Mouse (Mus musculus) lung, postnatal 25 days (tissue): Measurements from ENCODE around the gene Mab21l2.

Experiments used
- DNase-seq: peaks from one replicate; pipeline ENCODE4 v3.0.0; 2022; ENCODE audit warnings: low spot score

Mab21l2 gene

DNA sequence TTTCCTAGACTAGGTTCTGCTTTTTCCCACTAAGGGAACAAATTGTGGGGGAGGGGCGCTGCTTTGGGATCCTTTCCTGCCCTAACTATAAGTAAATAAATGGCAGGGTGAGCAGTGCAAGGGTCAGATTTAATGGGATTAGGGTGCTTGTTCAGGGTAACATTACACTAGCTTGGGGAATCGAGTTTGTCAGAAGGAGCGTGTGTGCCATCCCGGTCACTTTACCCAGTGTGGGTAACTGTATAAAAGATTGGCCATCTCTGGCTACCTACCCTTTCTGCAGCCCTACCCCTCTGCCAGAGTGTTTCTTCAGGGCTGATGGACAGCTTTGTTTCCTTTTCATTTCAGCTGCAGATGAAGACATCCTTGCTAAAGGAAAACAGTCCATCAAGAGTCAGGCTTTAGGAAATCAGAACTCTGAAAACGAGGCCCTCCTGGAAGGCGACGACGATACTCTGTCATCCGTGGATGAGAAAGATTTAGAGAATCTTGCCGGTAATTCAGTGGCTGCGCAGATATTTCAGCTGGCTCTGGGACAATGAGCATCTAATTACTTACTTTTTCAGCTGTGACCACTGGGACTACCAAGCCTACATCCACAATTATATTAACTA lies 8.8 kb downstream of the Mab21l2 start:
- no peak for DNase-seq

DNA sequence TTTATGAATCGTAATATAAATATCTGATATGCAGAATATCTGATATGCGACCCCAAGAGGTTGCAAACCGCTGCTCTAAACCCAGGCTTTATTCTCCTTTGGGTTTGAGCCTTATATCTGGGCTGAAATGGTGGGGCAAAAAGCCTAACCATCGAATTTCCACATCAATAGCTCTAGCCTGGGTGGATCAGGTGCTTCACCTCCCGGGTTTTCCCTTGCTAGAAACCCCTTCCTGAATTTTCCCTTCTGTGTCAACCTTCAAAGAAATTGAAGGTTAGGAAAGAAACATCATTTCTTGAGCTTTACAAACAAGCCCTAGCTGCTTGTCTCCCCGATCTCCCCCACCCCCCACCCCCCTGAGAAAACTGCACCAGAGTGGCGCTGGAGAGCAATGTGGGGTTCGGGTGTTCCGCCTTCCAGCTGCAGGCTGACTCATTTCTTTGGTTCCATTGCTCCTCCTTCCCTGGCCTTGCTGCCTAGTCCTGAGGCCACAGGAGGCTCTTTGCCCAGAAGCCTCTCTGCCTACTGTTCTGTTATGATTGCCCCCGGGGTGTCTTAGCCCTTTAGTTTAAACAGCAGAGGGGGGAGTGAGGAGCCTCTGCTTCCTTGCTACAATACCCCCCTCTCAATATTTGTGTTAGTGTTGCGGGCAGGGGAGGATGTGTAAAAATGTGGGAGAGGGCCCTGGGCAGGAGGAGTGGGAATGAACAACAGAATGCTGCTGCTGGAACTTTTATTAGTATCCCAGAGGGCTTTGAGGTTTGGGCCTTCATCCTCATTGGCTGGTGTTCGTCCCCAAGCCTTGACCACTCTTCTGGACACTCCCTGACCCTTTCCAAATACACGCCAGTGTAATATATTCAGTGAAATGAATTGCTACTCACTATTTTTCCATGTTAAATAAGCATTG lies 9.5 kb downstream of the Mab21l2 start:
- no peak for DNase-seq

DNA sequence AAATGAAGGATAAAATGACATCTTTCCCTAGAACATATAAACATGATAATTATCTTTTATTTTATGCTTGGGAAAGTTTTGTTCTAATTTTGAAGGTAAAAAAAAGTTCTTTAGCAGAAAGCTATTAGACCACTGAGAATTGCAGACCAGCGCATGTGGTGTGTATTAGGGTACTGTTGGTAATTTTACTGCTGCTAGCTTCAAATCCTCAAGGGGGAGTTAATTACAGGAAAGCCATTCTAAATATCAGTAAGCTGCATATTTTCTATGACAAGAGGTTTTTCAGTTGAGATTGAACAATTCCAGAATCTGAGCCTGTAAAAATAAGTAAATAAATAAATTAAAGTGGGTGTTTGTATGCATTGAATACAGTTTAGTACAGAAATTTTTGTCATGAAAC lies 11.7 kb downstream of the Mab21l2 start:
- DNase-seq: no peak

DNA sequence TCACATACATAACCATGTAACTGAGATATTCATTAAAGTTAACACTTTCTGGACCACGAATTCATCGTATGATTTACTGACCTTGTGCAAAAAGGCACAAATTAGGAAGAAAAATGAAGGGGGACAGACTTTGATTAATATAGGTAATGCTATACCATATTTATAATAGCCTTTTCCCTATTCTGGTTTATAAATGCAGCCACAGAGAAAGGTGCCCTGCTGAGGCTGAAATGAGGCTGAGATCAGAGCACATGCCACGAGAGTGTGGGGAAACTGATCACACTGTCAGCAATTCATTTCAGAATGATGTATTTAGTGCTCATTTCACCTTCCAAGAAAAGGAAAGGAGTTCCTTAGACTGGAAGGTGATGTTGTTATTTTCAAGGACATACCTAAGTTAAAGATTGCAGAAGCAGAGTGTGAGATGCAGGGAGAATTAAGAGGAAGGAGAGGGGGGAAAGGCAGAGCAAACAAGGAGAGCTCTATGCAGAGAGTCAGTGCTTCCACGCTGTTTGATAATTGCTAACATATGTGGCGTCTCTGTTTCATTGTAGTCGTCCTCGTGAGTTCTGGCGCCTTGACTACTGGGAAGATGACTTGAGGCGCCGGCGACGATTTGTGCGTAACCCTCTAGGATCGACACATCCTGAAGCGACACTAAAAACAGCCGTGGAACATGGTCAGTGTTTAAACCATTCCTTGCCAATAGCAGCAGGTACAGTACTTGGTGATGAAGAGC lies 16.7 kb downstream of the Mab21l2 start:
- no peak for DNase-seq

DNA sequence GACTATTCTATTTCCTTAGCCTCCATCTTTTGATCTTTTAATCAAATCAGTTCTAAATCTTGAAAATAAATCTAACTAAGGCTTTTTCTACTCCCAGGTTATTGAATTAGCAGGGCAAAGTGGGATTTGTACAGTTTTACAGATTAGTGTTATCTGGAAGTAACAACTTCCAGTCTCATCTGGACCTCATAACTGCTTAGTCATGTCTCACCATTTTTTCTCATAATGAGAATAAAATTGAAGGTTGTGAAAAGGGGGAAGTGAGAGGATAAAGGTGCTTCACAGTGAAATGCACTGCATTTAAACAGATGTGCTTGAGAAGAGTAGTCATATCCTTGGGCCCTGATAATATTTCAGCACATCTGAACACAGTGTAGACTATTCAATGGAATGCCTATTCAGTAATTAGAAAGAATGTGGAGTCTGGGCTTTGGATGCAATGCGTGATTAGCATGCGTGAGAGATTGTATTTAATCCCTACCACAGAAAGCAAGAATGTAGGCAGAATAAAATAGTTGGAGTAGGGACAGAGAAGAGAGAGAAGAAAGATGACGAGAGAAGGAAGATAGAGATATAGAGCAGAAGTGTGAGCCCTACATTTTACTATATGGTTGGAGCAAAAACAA lies 25.4 kb downstream of the Mab21l2 start:
- no peak for DNase-seq

DNA sequence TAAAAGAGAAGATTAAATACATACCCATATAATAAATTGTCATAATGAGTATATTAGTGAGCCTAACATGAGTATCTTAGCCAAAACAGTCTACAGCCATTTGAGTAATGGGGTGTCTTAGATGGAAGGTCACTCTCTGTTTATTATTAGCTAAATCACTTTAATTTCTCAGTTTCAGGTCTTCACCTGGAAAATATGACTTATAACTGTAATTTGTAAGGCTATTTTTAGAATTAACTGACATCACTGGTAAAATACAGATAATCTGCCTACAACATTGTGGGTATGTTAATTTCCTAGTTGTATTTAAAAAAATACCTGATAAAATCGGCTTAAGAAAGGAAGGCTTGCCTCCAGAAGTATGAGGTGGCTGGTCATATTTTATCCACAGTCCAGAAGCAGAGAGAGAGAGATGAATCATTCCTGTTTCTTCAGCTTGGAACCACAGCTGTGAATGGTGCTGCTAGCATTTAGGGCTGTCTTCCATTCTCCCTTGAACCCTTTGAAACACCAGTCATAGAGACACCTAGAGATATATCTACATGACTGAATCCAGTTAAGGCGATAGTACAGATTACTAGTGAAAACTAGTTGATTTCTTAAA lies 29.8 kb downstream of the Mab21l2 start:
- no peak for DNase-seq

DNA sequence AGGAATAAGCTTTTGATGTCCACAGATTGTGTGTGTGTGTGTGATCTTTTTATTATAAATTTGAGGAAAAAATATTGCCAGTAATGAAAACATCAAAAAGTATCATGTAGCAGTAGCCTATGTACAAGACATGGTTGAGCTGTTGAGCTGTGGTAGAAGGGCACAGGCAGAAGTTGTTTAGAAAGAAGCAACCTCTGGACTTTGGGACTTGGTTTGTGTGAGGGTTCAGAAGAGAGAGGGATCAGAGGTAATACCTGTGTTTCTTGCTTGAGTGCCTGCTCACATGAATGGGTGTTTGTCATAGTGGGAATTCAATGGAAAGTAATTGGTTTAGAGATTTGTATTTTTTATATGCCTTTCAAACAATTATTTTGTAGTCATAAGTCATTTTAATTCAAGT lies 47.8 kb downstream of the Mab21l2 start:
- DNase-seq: no peak
